Mouse (Mus musculus): ENCODE measurements at regions not wholly inside any gene's neighbourhood (a gene's known extent, or its start where the extent isn't known, plus 50 kb on each side); places are given as distances from the start of the nearest gene placed in this dataset.

GRCm38 (mm10) chr15:87239057-87239456 is 305.0 kb upstream of the Fam19a5 start:
- ATAC-seq (replicated peaks in 1 of 2; ENCODE audit: insufficient read depth in 1 of 2, low FRiP score in 2 of 2, low TSS enrichment in 1 of 2, low read depth in 1 of 2, poor library complexity in 2 of 2, severe bottlenecking in 2 of 2) = no peak

DNA sequence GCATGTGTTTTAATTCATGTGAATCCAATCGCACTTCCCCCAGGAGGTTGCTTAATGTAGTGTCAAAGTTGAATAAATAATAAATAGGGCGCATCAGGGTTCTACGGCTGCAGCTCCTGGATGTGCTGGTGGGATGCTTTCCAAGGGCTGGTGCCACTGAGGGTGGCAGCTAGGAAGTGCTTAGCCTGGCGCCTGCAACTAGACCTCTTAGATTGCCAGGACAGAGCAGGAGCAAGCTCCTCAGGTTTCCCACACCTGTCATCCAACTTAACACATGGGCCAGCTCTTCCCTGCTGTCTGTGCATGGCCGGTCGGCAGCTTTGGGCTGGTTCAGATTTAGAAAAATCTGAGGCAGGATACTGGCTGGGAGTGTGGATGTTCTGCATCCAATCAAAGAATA is 282.6 kb upstream of the Fam19a5 start:
- no peak for ATAC-seq (replicated peaks in 1 of 2; ENCODE audit: insufficient read depth in 1 of 2, low FRiP score in 2 of 2, low TSS enrichment in 1 of 2, low read depth in 1 of 2, poor library complexity in 2 of 2, severe bottlenecking in 2 of 2)

GRCm38 (mm10) chr15:87264906-87265305 is 279.2 kb upstream of the Fam19a5 start:
- no peak for ATAC-seq (replicated peaks in 1 of 2; ENCODE audit: insufficient read depth in 1 of 2, low FRiP score in 2 of 2, low TSS enrichment in 1 of 2, low read depth in 1 of 2, poor library complexity in 2 of 2, severe bottlenecking in 2 of 2)

DNA sequence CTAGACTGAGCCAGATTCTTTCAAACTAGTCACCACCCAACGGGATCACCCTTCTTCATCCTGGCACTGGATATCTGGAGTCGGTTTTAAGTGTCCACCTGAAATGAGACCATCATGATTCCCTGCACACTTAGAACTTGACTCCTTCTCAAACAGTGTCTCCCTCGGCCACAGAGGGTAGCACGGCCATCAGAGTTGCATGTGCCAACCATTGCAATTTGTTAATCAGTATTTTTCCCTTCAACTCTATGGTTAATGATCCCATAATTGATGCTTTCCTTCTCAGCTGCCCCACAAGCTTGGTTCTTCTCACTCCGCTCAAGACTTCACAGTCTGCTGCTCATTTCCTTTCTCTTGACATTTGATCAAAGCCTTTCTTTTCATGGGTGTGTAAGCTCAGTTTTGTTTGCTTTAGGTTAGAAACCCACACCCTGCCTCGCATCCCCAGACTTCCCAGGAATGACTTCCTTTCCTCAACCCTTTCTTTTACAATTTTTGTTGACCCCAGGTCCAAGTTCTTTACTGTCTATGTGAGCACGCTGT is 253.0 kb upstream of the Fam19a5 start:
- no peak for ATAC-seq (replicated peaks in 1 of 2; ENCODE audit: insufficient read depth in 1 of 2, low FRiP score in 2 of 2, low TSS enrichment in 1 of 2, low read depth in 1 of 2, poor library complexity in 2 of 2, severe bottlenecking in 2 of 2)

GRCm38 (mm10) chr15:87319896-87320295 is 224.2 kb upstream of the Fam19a5 start:
- ATAC-seq (replicated peaks in 1 of 2; ENCODE audit: insufficient read depth in 1 of 2, low FRiP score in 2 of 2, low TSS enrichment in 1 of 2, low read depth in 1 of 2, poor library complexity in 2 of 2, severe bottlenecking in 2 of 2) = no peak

- ATAC-seq (replicated peaks in 1 of 2; ENCODE audit: insufficient read depth in 1 of 2, low FRiP score in 2 of 2, low TSS enrichment in 1 of 2, low read depth in 1 of 2, poor library complexity in 2 of 2, severe bottlenecking in 2 of 2) = no peak
Measured at GRCm38 (mm10) chr15:87321067-87321985, 222.8 kb upstream of the Fam19a5 start.

DNA sequence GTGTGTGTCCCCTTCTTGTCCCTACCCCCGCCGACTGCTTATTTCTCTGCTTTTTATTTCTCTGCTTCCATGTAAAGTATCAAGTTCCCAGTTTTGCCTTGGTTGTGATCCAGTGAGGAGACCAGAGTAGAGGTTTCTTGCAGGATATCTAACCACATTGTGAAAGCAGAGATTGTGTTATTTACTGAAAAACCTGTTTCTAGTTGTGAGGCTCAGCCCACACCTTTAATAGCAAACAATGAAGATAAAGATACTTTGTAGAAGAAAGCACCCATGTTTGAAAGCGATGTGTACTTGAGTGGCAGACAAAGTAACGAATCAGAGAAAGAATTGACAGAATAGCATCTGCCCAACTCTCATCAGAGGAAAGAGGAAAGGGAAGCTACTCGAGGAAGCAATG is 218.7 kb upstream of the Fam19a5 start:
- no peak for ATAC-seq (replicated peaks in 1 of 2; ENCODE audit: insufficient read depth in 1 of 2, low FRiP score in 2 of 2, low TSS enrichment in 1 of 2, low read depth in 1 of 2, poor library complexity in 2 of 2, severe bottlenecking in 2 of 2)

GRCm38 (mm10) chr15:87326281-87326680 is 217.8 kb upstream of the Fam19a5 start:
- ATAC-seq (replicated peaks in 1 of 2; ENCODE audit: insufficient read depth in 1 of 2, low FRiP score in 2 of 2, low TSS enrichment in 1 of 2, low read depth in 1 of 2, poor library complexity in 2 of 2, severe bottlenecking in 2 of 2) = no peak

DNA sequence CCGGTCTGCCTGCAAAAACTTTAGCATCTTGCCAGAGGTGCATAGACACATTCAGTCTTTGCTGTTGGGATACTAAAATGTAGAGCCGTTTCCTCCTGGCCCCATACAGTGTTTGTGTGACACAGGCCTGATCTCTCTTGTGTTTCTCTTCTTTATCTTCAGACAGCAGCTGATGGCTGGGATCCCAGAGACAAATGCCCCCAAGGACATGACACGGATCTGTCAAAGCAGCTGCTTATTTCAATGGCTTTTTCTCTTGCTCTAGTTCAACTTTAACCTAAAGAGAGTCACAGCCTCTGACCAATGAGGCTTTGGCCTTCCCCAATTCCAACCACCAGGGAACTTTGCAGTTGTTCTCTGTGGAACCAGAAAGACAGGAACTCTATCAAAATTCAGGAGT is 211.7 kb upstream of the Fam19a5 start:
- no peak for ATAC-seq (replicated peaks in 1 of 2; ENCODE audit: insufficient read depth in 1 of 2, low FRiP score in 2 of 2, low TSS enrichment in 1 of 2, low read depth in 1 of 2, poor library complexity in 2 of 2, severe bottlenecking in 2 of 2)

GRCm38 (mm10) chr15:87333527-87333926 is 210.6 kb upstream of the Fam19a5 start:
- no peak for ATAC-seq (replicated peaks in 1 of 2; ENCODE audit: insufficient read depth in 1 of 2, low FRiP score in 2 of 2, low TSS enrichment in 1 of 2, low read depth in 1 of 2, poor library complexity in 2 of 2, severe bottlenecking in 2 of 2)

- ATAC-seq (replicated peaks in 1 of 2; ENCODE audit: insufficient read depth in 1 of 2, low FRiP score in 2 of 2, low TSS enrichment in 1 of 2, low read depth in 1 of 2, poor library complexity in 2 of 2, severe bottlenecking in 2 of 2) = no peak
Measured at GRCm38 (mm10) chr15:87334430-87334829, 209.7 kb upstream of the Fam19a5 start.

- ATAC-seq (replicated peaks in 1 of 2; ENCODE audit: insufficient read depth in 1 of 2, low FRiP score in 2 of 2, low TSS enrichment in 1 of 2, low read depth in 1 of 2, poor library complexity in 2 of 2, severe bottlenecking in 2 of 2) = no peak
Measured at GRCm38 (mm10) chr15:87335324-87335723, 208.8 kb upstream of the Fam19a5 start.

DNA sequence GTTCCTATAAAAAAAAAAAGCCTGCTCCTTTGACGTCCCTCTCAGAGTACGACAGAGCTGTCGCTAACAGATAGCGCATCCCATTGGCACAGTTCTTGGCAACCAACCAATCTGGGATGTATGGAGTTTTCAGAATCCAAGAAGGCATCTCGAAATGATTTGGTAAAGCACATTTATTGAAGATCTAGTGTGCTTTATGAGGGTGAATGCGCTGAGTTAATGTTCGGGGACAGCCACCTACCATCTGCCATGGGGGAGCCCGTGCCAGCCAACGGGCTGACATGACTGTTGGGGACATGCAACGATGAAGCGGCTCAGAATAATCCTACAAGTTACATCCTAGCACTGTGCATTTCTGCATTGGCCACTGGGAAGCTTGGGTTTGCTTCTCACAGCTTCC is 208.4 kb upstream of the Fam19a5 start:
- ATAC-seq (replicated peaks in 1 of 2; ENCODE audit: insufficient read depth in 1 of 2, low FRiP score in 2 of 2, low TSS enrichment in 1 of 2, low read depth in 1 of 2, poor library complexity in 2 of 2, severe bottlenecking in 2 of 2) = no peak

GRCm38 (mm10) chr15:87339904-87340303 is 204.2 kb upstream of the Fam19a5 start:
- ATAC-seq (replicated peaks in 1 of 2; ENCODE audit: insufficient read depth in 1 of 2, low FRiP score in 2 of 2, low TSS enrichment in 1 of 2, low read depth in 1 of 2, poor library complexity in 2 of 2, severe bottlenecking in 2 of 2) = no peak

DNA sequence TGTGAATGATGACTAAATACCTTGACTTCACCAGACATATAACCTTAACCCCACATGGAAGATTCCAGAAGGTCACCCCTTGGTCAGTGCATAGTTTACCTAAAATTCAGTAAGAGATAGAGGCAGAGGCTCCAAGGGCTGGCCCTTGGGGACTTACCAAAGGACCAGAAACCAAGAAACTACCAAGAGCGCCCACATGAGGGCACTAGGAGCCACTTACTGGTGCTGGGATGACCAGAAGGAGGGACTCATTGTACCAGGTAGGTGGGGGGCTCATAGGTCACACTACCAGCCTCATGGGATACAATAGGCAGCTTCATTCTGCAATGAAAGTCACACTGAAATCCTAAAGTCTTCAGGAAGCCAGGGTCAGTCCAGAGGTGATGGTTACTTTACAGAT is 201.4 kb upstream of the Fam19a5 start:
- ATAC-seq (replicated peaks in 1 of 2; ENCODE audit: insufficient read depth in 1 of 2, low FRiP score in 2 of 2, low TSS enrichment in 1 of 2, low read depth in 1 of 2, poor library complexity in 2 of 2, severe bottlenecking in 2 of 2) = no peak

GRCm38 (mm10) chr15:87345826-87346225 is 198.3 kb upstream of the Fam19a5 start:
- ATAC-seq (replicated peaks in 1 of 2; ENCODE audit: insufficient read depth in 1 of 2, low FRiP score in 2 of 2, low TSS enrichment in 1 of 2, low read depth in 1 of 2, poor library complexity in 2 of 2, severe bottlenecking in 2 of 2) = no peak

DNA sequence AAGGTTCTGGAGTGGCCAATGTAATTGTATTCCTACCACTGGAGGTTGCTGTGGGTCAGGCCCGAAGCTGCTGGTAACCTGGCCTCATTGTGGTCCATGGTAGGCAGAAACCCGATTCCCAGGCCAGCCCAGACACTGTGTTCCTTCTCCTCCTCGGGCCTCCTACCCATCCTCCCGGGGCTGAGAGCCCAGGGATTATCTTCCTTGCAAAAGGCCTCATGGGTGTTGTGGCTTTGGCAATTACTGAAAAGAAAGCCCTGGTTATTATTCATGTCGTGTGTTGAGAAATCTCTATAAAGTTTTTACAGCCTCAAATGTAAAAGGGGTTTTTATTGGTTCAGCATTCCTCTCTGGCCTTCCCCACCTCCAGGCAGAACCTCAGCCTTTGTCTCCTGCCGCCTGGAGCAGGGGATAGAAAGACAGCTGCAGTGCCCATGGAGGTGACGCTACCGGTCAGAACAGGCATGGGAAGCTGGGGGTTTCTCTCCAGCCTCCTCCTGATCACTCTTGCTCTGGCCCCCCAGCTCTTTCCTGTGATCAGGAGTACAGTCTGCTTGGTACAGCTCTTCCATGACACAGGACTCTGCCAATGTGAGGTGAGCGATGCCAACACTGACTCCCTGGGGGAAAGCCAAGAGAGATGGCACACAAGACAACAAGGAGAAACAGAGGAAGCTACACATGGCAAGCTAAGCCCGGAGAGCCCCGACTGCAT is 194.4 kb upstream of the Fam19a5 start:
- no peak for ATAC-seq (replicated peaks in 1 of 2; ENCODE audit: insufficient read depth in 1 of 2, low FRiP score in 2 of 2, low TSS enrichment in 1 of 2, low read depth in 1 of 2, poor library complexity in 2 of 2, severe bottlenecking in 2 of 2)

DNA sequence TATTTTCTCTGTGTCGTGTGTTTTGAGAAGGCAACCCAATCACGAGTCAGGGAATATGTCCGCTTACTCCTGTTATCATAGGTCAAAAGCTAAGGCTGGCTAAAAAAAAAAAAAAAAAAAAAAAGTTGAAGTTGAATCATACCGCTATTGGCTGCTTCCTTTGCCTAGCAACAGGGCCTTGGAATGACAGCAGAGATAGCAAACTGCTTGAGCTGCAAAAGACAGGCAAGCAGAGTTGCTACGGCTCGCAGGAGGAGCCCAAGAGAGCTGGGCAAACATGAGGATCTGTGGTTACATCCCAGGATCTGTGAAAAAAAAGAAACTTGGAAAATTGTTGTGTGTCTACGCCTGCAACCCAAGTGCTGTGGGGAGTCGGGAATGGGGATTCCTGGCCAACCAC is 191.3 kb upstream of the Fam19a5 start:
- no peak for ATAC-seq (replicated peaks in 1 of 2; ENCODE audit: insufficient read depth in 1 of 2, low FRiP score in 2 of 2, low TSS enrichment in 1 of 2, low read depth in 1 of 2, poor library complexity in 2 of 2, severe bottlenecking in 2 of 2)

All from hematopoietic stem cell, adult 5-6 weeks (primary cell).